Mouse (Mus musculus) heart, postnatal 10 days (tissue): ENCODE data around the gene Cab39. TPM values are rescaled to one million over a fixed set of nuclear protein-coding genes. Genes with fewer than 3 reads are reported as not detected.

ENCODE experiments used
- DNase-seq, 2 experiments: peaks; one replicate each; pipeline ENCODE4 v3.0.0; 2021
- intact Hi-C: fragments of 180-260 bp; cut with DNase I; formaldehyde crosslinking; loops from one replicate; pipeline ENCODE4 v1.15.1; 2025
- total RNA-seq, 2 experiments: library from RNA; stranded (reverse); gene quantifications; 2 replicates each; pipeline ENCODE4 v1.2.3; 2021

Cab39 gene
- total RNA-seq = 100 to 1,000 TPM; 106 to 108 TPM

- intact Hi-C loops = loop anchor here (2.0 kb wide), 1 partner anchor 49 kb away; no protein-coding TSS in a partner anchor
- peak; percentile 92 to 93 for DNase-seq
Observed at GRCm38 (mm10) chr1:85793208-85794105, at the start of gene Cab39. Gene Cab39, plus strand, starts transcription at chr1:85793441.

GRCm38 (mm10) chr1:85744539-85744938 is 48.7 kb upstream of the Cab39 start:
- intact Hi-C loops = no loop called here
- DNase-seq = no peak

GRCm38 (mm10) chr1:85746511-85746910 is 46.7 kb upstream of the Cab39 start:
- DNase-seq = no peak

DNA sequence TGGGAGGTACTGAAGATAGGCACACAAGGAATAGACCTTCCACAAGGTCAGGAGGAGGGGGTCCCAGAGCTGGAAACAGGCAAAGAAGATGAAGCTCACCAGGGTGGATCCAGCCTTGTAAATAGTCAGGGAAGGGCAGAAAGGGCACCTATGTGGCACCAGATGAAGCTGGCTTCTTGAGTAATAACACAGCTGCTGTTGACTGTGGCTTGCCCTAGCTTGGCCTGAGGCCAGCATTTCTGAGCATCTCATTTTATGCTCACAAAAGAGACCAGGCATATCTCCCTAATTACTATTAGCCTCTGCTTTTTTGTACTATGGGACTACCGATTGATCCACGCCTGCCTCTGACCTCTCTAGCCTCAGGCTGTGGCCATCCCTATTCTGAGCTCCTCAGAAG is 43.4 kb upstream of the Cab39 start:
- no peak for DNase-seq
- intact Hi-C loops = no loop called here

More at GRCm38 (mm10) chr1:85746511-85746910, 46.7 kb upstream of the Cab39 start:
- intact Hi-C loops = no loop called here

DNA sequence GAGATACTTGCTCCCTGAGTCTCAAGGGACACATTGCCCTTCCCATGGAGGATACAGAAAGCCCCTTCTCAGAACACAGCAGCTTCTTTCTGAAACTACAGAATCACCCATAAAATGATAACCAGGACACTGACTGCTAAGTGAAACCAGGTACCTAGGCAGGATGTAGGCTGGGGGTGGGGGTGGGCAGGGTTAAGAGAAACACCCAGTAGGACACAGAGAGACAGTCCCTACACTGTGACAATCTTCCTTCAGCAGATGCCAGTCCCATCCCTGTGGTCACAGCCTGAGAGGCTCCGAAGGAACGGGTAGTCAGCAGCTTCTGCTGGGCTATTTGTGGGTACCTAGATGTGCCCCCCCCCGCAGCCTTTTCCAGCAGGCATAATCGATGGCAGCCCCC is 42.6 kb upstream of the Cab39 start:
- intact Hi-C loops = no loop called here
- DNase-seq = no peak

DNA sequence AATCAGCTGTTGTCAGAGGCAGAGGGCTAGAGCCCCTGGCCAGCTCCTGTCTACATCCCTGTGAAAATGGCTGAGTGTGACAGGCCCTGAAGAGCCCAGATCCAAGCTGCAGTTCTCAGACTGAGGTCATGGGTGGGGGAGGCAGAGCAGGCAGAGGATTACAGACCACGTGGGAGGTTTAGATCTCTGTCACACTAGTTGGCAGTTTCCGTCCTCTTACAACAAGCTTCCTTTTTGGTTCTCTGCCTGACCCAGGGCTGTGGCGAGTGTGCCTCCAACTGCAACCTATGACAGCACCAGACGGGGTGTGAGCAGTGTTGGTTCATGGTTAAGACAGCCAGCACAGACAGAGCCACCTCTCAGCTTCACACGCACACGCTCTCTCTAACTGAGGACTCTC is 41.7 kb upstream of the Cab39 start:
- intact Hi-C loops = no loop called here

GRCm38 (mm10) chr1:85751932-85752680 is 41.1 kb upstream of the Cab39 start:
- no peak for DNase-seq
- intact Hi-C loops = no loop called here

More for the DNA sequence above, 41.7 kb upstream of the Cab39 start:
- peak; percentile 49 to 50 for DNase-seq

DNA sequence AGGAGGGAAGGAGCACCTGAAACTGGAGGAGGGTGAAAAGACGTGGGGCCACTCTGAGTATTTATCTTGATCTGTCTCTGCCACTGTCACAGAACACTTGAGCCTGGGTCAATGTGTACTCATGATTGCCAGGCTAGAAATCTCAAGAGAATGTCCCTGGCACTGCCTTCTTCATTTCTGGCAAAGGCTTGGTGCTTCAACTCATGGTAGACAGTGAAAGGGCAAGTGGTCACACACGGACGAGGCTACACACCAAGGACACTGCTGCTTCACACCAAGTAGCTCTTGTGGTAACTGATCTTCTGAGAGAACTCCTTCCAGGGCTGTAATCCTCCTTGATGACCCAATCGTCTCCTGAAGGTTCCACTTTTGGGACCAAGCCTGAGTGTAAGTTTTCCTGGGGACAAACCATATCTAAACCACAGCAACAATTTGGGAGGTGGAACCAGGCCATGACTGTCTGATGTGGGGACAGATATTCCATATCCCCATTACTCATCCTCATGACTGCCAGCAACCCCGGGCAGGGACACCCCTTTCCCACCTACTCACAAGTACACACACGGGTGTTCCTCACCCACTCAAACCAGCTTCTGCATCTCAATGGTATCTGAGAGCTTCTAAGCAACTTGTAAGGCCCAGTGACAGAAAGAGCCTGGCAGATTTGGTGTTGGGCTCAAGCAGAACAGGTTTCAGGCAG is 35.6 kb upstream of the Cab39 start:
- intact Hi-C loops = no loop called here
- no peak for DNase-seq

- intact Hi-C loops = no loop called here
- peak in 1 of 2 experiments; percentile 19 for DNase-seq
Observed at GRCm38 (mm10) chr1:85758231-85758968, 34.8 kb upstream of the Cab39 start.

- intact Hi-C loops = no loop called here
- no peak for DNase-seq
Observed at GRCm38 (mm10) chr1:85758969-85759293, 34.3 kb upstream of the Cab39 start.

- no peak for DNase-seq
- intact Hi-C loops = no loop called here
Observed at GRCm38 (mm10) chr1:85761665-85762064, 31.6 kb upstream of the Cab39 start.

DNA sequence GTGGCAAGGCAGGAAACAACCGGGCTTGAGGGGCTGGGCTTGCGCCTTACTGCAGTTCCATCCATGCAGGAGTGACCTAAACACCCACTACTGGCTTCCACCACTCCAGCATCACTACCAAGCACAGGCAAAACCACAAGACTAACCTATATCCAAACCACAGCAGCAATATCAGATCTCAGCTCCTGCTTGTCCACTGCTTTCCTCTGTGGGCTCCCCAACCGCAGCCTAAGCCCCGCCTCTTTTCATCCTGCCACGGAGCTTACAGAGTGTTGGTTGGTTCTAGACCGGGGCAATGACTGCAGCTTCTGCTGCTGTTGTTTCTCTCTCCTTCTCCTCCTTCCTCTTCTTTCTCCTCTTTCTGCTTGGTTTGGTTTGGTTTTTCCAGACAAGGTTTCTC is 29.9 kb upstream of the Cab39 start:
- DNase-seq = no peak
- intact Hi-C loops = no loop called here

DNA sequence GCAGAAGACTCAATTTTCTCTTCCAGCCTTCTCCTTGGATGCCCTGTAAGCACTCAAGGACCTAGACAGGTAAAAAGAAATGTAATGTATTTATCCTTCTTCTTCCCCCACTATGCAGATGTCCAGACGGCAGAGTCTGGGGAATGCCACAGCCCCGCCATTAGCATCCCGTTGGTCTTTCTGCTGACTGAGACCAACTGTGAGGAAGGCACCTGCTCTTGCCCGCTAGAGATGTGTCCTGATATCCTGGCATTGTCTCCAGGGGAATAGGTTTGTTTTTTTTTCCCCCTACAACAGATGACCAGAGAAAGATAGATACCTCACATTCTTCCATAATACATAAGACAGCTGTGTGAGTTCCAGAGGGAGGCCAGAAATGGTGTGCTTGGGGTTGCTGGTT is 28.9 kb upstream of the Cab39 start:
- no peak for DNase-seq
- intact Hi-C loops = no loop called here

DNA sequence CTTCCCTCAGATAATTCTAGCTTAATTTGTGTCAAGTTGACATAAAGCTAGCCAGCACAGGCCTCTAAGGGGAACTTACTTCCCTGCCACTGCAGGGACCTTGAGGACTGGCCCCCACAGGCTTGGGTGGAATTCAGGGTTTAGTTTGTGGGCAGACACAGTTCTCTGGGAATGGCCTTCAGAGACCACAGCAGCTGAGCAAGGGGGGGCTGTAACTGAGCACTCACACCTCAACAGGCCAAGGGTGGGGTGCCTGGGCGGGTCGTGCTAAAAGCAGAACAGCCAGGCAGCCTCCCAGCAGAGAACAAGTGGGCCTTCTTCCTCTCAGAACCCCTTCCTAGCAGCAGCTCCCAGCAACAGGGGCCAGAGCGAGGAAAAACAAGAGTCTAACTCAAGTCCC is 27.1 kb upstream of the Cab39 start:
- intact Hi-C loops = no loop called here

GRCm38 (mm10) chr1:85767754-85768153 is 25.5 kb upstream of the Cab39 start:
- intact Hi-C loops = no loop called here
- DNase-seq = no peak

More for the DNA sequence above, 27.1 kb upstream of the Cab39 start:
- DNase-seq = no peak

DNA sequence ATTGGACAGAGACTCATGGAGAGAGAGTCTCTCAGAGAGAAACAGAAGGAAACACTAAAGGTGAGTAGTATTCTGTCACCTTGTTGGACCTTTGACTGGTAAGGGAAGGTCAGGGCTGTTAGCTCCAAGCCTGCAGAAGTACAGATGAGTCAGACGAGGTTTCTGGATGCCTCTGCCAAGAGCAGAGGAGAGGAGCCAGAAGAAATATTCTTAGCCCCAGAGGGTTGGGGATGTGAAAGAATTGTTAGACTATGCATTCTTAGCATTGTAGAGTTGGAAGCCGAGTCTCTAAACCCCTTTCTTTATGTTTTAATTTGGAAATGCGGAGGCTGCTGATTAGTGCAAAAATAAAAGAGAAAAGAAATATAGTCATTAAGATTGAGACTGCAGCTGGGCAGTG is 21.3 kb upstream of the Cab39 start:
- DNase-seq = peak; percentile 25 to 30
- intact Hi-C loops = no loop called here

GRCm38 (mm10) chr1:85775136-85775535 is 18.1 kb upstream of the Cab39 start:
- intact Hi-C loops = no loop called here
- DNase-seq = peak; percentile 32 to 39

DNA sequence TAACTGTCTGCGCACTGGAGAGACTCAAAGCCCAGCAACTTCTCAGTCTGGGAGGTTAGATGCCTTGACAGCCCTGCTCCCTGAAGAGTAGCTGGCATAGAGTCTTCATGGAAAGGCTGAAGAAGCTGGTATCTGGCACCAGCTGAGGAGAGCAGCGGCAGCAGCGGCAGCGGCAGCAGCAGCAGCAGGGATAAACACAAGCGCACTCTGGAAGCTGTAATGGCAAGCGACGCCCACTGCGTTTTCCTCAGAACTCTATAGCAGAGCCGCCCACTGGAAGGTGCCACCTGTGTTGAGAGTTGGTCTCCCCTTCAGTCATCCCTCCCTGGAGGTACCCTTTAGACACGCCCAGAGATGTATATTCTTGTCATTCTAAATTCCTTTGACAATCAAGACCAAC is 17.1 kb upstream of the Cab39 start:
- intact Hi-C loops = no loop called here
- no peak for DNase-seq

DNA sequence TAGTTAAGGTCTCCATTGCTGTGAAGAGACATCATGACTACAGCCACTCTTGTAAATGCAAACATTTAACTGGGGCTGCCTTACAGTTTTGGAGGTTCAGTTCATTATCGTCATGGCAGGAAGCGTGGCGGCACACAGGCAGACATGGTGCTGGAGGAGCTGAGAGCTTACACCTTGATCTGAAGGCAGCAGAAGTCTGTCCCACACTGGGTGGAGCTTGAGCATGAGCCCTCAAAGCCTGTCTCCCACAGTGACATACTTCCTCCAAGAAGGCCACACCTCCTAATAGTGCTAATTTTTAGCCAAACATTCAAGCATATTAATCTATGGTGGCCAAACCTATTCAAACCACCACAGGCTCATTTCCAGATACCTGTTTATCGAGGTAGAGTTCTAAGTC is 14.8 kb upstream of the Cab39 start, which contains the start of gene A630001G21Rik:
Gene A630001G21Rik (minus strand): TSS at position 208 of the 400 bp plus-strand sequence.
- intact Hi-C loops = no loop called here
- no peak for DNase-seq

GRCm38 (mm10) chr1:85779012-85779411 is 14.2 kb upstream of the Cab39 start:
- intact Hi-C loops = no loop called here
- DNase-seq = no peak
